Mouse (Mus musculus): ENCODE results near the gene Kdelr3.

The Kdelr3 gene

DNA sequence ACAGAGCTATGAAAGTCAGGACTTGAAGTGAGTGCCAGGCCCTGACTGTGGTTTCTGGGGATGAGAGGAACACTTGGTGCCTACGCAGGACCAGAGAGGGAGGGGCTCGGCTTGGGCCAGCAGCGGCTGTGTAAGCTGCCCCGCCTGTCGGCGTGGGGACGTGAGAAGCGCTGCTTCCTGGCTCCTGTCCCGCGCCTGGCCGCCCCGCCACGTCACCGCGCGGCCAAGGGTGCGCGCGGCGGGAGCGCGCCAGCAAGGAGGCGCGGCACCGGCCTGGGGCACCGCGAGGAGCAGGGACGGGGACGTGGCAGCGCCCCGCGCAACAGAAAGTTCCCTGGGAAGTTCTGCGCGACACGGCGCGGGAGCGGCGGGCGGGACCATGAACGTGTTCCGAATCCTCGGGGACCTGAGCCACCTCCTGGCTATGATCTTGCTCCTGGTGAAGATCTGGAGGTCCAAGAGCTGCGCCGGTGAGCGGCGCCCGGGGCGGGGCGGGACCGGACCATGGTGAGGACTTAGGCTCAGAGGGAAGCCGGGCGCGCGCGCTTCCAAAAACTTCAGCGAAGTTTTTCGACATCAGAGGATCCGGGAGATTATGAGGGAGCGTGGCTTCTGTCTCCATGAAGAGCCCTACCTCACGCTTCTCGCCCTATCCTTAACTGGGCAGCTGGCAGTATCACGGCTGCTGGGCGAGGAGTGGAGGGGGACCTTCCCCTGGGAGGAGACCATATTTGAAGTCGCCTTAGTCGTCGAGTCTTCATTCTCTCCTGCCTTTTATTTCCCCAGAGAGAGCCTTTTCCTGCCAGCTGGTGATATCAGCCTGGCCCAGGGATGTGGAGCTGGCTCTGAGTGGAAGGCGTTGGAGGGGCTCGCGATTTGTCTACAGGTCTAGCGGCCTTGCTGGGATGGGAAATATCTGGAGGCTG is at the start of gene Kdelr3:
Kdelr3 (plus strand) TSS at position 241 of the 926 bp plus-strand sequence.
- DNase-seq, result peak; percentile 88

- peak; percentile 92 for DNase-seq
Measured at GRCm38 (mm10) chr15:79466601-79467286, 49.5 kb upstream of the Kdelr3 start.

- DNase-seq, result no peak
Measured at GRCm38 (mm10) chr15:79469577-79469976, 46.6 kb upstream of the Kdelr3 start.

DNA sequence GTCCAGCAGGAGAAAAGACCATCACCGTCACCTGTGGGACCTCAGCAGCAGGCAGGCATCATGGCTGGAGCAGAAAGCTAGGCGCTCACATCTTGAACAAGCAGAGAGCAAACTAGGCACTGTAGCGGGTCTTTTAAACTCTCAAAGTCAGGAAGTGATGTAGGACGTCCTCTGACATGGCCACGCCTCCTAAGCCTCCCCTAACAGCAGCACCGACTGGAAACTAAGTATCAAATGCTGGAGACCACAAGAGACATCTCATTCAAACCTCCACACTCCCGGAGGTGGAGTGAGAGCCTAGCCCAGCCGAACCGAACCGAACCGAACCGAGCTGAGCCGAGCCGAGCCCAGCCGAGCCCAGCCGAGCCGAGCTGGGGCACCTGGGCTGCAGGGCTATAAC is 45.6 kb upstream of the Kdelr3 start:
- DNase-seq, result no peak

- DNase-seq, result no peak
Measured at GRCm38 (mm10) chr15:79471095-79471494, 45.1 kb upstream of the Kdelr3 start.

DNA sequence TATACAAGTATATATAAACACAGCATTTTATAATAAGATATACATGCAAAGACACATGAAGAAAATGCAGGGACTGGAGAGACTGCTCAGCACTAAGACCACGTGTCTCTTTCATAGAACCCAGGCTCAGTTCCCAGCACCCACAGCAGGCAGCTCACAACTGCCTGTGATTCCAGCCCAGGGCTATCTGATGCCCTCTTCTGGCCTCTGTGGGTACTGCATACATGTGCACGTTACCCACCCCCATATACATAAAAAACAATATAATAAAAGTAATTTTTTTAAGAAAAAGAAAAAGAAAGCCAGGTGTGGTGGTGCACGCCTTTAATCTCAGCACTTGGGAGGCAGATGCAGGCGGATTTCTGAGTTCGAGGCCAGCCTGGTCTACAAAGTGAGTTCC is 43.2 kb upstream of the Kdelr3 start:
- DNase-seq, result no peak

GRCm38 (mm10) chr15:79473638-79474355 is 42.4 kb upstream of the Kdelr3 start:
- DNase-seq, result no peak

DNA sequence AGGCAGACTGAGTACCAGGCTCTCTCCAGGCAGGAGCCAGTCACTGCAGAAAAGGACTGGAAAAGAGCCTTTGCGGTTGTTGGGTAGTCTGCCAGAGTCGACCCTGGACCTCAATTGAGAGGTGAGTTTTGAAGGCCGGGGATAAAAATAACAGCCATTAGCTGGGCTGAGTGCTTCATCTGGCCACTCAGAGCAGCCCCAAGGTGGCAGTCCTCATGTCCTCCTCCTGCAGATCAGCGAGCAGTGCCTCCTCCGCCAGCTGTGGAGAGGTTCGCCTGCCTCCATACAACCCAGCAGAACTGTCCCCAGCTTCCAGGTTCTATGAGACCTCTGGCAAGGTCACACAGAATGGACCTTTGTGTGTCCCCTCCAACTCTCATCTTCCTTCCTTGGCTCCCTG is 39.0 kb upstream of the Kdelr3 start:
- DNase-seq, result no peak

GRCm38 (mm10) chr15:79481181-79481688 is 35.0 kb upstream of the Kdelr3 start:
- peak; percentile 41 for DNase-seq

- DNase-seq, result no peak
Measured at GRCm38 (mm10) chr15:79489463-79489862, 26.7 kb upstream of the Kdelr3 start.

- no peak for DNase-seq
Measured at GRCm38 (mm10) chr15:79493527-79493926, 22.7 kb upstream of the Kdelr3 start.

DNA sequence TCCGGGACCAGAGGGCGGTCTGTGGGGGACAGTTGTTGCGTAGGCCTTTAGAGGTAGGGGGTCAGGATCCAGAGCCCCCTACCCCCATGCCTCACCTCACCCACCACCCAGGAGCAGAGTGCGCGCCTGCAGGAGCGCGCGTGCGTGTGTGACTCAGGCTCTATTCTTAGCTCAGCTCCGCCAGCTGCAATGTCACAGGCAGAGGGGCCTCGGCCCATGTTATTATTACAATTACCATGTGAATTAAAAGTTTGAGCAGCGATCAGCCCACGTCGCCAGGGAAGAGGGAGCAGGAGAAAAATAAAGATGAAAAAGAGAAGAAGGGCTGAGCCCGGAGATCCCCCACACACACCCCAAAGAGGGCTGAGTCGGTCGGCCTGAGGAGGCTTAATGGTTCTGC is 16.1 kb upstream of the Kdelr3 start:
- no peak for DNase-seq

DNA sequence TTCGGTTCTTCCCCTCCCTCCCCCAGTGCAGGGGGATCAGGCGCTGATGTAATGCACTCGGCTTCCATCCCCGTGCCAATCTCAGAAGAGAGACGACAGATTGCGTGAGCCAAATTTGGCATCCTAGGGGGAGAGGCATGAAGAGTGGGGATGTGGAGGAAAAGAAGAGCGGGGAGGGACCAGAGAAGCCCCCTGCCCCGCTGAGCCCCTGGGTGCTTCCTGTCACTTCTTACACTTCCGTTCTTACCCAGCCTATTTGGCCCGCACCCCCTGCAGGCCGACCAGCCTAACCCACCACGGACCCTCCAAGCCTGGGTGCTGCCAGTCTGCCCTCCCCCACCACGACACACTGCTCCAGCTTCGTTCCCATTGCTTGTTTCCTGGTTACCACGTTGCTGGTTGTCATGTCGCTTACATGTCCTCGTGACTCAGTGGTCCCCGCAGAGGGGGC is 13.3 kb upstream of the Kdelr3 start:
- no peak for DNase-seq

DNA sequence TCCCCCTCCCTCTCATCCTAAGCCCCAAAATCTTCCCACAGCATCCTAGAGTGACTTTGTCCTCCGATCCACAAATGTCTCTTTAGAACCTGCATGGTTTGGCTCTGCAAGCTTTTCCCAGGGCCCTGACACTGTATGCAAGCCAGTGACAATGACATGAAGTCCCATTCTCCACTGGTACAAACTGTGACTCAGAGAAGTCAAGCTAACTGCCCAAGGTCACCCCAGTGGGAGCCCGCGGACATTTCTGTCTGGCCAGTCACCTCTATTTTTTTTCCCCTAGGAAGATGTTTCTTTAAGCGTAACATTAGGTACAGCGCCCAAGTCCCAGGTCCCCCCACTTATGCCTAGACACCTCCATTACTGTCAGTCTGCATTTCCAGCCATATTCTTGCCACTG is 12.8 kb upstream of the Kdelr3 start:
- DNase-seq, result no peak

GRCm38 (mm10) chr15:79504707-79505452 is 11.3 kb upstream of the Kdelr3 start, which contains the start of gene Kcnj4:
Gene Kcnj4 (minus strand): TSS chr15:79505241.
- DNase-seq, result peak; percentile 13

DNA sequence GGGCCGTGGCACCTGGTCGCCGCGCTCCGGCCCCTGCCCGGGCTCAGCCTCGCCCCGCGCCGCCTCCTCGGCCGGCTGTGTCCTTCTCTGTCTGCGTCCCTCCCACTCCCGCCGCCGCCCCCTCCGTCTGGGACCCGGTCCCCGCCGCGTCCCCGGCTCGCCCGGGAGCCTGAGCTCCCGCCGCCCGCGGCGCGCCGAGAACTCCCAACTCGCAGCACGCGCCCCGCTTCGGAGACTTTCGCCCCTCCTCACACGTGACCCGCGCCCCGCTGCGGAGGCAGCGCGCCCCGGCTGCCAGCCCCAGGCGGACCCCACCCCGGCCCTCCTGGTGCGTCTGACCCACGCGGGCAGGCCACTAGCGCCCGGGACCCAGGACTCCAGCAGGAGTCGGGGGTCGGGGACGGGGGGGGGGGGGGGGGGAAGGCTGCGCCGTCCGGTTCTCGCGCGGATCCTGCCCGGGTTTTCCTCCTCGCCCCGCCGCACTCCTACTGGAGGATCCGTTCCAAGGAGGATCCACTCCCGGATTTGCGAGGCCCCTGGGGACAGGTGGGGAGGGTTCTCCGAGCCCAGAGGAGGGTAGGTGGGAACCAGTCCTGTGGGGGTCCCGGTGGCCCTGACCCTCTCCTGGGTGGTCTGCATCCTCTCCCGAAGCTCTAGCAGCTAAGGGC is 10.5 kb upstream of the Kdelr3 start:
- peak; percentile 87 for DNase-seq

GRCm38 (mm10) chr15:79506460-79506859 is 9.8 kb upstream of the Kdelr3 start:
- DNase-seq, result no peak

- peak; percentile 62 for DNase-seq
Measured at GRCm38 (mm10) chr15:79507055-79507828, 9.0 kb upstream of the Kdelr3 start.

- DNase-seq, result no peak
Measured at GRCm38 (mm10) chr15:79509998-79510397, 6.2 kb upstream of the Kdelr3 start.

DNA sequence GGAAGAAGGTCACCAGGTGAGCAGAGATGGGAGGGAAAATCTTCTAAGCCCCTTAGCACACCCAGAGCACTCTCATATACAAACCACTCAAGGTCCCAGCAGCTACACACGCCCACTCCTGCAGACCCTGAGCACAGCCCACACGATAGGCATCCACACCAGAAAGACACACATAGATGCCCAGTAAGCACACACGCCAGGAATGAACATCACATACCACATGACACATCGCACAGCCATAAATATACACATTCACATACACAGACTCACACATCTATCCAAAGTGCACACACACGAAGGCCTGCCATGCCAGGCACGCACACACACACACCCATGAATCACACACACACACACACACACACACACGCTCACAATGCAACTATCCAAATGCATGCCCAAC is 5.8 kb upstream of the Kdelr3 start:
- DNase-seq, result no peak

All from kidney, postnatal 10 days (tissue).